Mouse (Mus musculus): Measurements from ENCODE around the gene Gm21860. TPM values are rescaled to one million over a fixed set of nuclear protein-coding genes. Genes with fewer than 3 reads are reported as not detected.
"Not testable (repeated sequence)": the region's sequence is repeated elsewhere in the genome, so short reads cannot be mapped to it uniquely, and the experiment has no call there.

Gene Gm21860
- total RNA-seq, 2 experiments from 2014 or later: not detected

GRCm38 (mm10) chrY:90717496-90717895, 37.1 kb downstream of the Gm21860 start:
- DNase-seq: peak in 1 of 2 experiments; percentile 5

More at GRCm38 (mm10) chrY:90717496-90717895, 37.1 kb downstream of the Gm21860 start:
- intact Hi-C loops (cut with DNase I): not testable (repeated sequence)

Other genes starting within 250 kb of the Gm21860 start
- not detected for gene Gm47283, start 29.9 kb upstream of the Gm21860 start, total RNA-seq (2021)
- not detected for gene Gm21748, start 84.4 kb upstream of the Gm21860 start, total RNA-seq (2021)